Mouse (Mus musculus) MEL (cell line): ENCODE data around the gene Gon7. TPM values are rescaled to one million over a fixed set of nuclear protein-coding genes. Genes with fewer than 3 reads are reported as not detected.
A peak's percentile ranks its signal among the peaks of the same experiment; 100 is the strongest.

Source experiments
- DNase-seq: peaks from one replicate; pipeline ENCODE4 v3.0.0; 2011; ENCODE audit warnings: low read depth, low spot score
- H3K27ac ChIP-seq: 2 replicates; pipeline ENCODE4 v1.5.1; 2012; ENCODE audit warnings: low read depth, mild to moderate bottlenecking, control low read depth, low read length, moderate library complexity; ENCODE audit not compliant: control insufficient read depth
- H3K27me3 ChIP-seq, 2 experiments: fragments of 150-350 bp in 1 of 2; sonication (generic) in 1 of 2; 2 replicates each; pipeline ENCODE4 v1.6.1; 2012; ENCODE audit warnings: low read length in 2 of 2, mild to moderate bottlenecking in 2 of 2, improper control_type of control experiment in 1 of 2, moderate library complexity in 1 of 2; ENCODE audit not compliant: insufficient read depth in 2 of 2, control insufficient read depth in 1 of 2
- H3K36me3 ChIP-seq, 2 experiments: 2 replicates each; pipeline ENCODE4 v1.6.1; 2012 to 2014; ENCODE audit warnings: low read length in 2 of 2, improper control_type of control experiment in 1 of 2, inconsistent platforms in 1 of 2, mild to moderate bottlenecking in 1 of 2; ENCODE audit not compliant: insufficient read depth in 2 of 2, control insufficient read depth in 1 of 2
- H3K4me1 ChIP-seq, 2 experiments: fragments of 150-350 bp in 1 of 2; sonication (generic) in 1 of 2; 2 replicates each; pipeline ENCODE4 v1.6.1; 2012; ENCODE audit warnings: low read length in 2 of 2, improper control_type of control experiment in 1 of 2, mild to moderate bottlenecking in 1 of 2; ENCODE audit not compliant: insufficient read depth in 2 of 2, control insufficient read depth in 1 of 2
- H3K4me3 ChIP-seq, 2 experiments: fragments of 150-350 bp in 1 of 2; sonication (generic) in 1 of 2; 2 replicates each; pipeline ENCODE4 v1.5.1; 2012; ENCODE audit warnings: low read depth in 2 of 2, low read length in 2 of 2, mild to moderate bottlenecking in 2 of 2, moderate library complexity in 2 of 2, control low read depth in 1 of 2, improper control_type of control experiment in 1 of 2; ENCODE audit not compliant: control insufficient read depth in 1 of 2, insufficient read depth in 1 of 2
- H3K79me2 ChIP-seq: 2 replicates; pipeline ENCODE4 v1.6.1; 2012; ENCODE audit warnings: mild to moderate bottlenecking, low read length, moderate library complexity; ENCODE audit not compliant: control insufficient read depth, poor library complexity, insufficient read depth
- H3K9ac ChIP-seq: 2 replicates; pipeline ENCODE4 v1.6.1; 2012; ENCODE audit warnings: low read depth, mild to moderate bottlenecking, control low read depth, low read length, moderate library complexity; ENCODE audit not compliant: control insufficient read depth, poor library complexity, severe bottlenecking
- H3K9me3 ChIP-seq: fragments of 150-350 bp; sonication (generic); replicated peaks from 2 replicates; pipeline ENCODE4 v1.6.1; 2012; ENCODE audit warnings: mild to moderate bottlenecking, low read length, improper control_type of control experiment, moderate library complexity; ENCODE audit not compliant: insufficient read depth
- BHLHE40 ChIP-seq: IDR thresholded peaks from 2 replicates; pipeline ENCODE4 v1.6.1; 2012; ENCODE audit warnings: low read depth, mild to moderate bottlenecking, inconsistent platforms, low read length, improper control_type of control experiment, borderline replicate concordance
- CHD1 ChIP-seq: IDR thresholded peaks from 2 replicates; pipeline ENCODE4 v1.6.1; 2012; ENCODE audit warnings: low read depth, mild to moderate bottlenecking, inconsistent platforms, low read length, improper control_type of control experiment
- CHD2 ChIP-seq: IDR thresholded peaks from 2 replicates; pipeline ENCODE4 v1.6.1; 2011; ENCODE audit warnings: low read length, improper control_type of control experiment
- CTCF ChIP-seq, 3 experiments: IDR thresholded peaks in 2 of 3; conservative IDR thresholded peaks in 1 of 3; 2 replicates each; pipeline ENCODE4 v1.5.1; 2011 to 2012; ENCODE audit warnings: low read length in 3 of 3, low read depth in 2 of 3, mild to moderate bottlenecking in 2 of 3, improper control_type of control experiment in 1 of 3, inconsistent platforms in 1 of 3, mixed read lengths in 1 of 3, moderate library complexity in 1 of 3; ENCODE audit not compliant: control insufficient read depth in 1 of 3, insufficient read depth in 1 of 3, poor library complexity in 1 of 3, severe bottlenecking in 1 of 3
- ELF1 ChIP-seq: IDR thresholded peaks from 2 replicates; pipeline ENCODE4 v1.6.1; 2014; ENCODE audit warnings: low read depth, mild to moderate bottlenecking, inconsistent platforms, low read length, improper control_type of control experiment, moderate library complexity
- EP300 ChIP-seq, 2 experiments: IDR thresholded peaks; 2 replicates each; pipeline ENCODE4 v1.6.1; 2011; ENCODE audit warnings: improper control_type of control experiment in 2 of 2, low read length in 2 of 2, low read depth in 1 of 2, mild to moderate bottlenecking in 1 of 2
- ETS1 ChIP-seq: IDR thresholded peaks from 2 replicates; pipeline ENCODE4 v1.6.1; 2012; ENCODE audit warnings: low read depth, mild to moderate bottlenecking, inconsistent platforms, low read length, improper control_type of control experiment, moderate library complexity
- HCFC1 ChIP-seq: IDR thresholded peaks from 2 replicates; pipeline ENCODE4 v1.6.1; 2012; ENCODE audit warnings: low read depth, mild to moderate bottlenecking, inconsistent platforms, low read length, improper control_type of control experiment, moderate library complexity
- JUND ChIP-seq: IDR thresholded peaks from 2 replicates; pipeline ENCODE4 v1.6.1; 2011; ENCODE audit warnings: low read depth, mild to moderate bottlenecking, improper control_type of control experiment, low read length
- KAT2A ChIP-seq: conservative IDR thresholded peaks from 2 replicates; pipeline ENCODE4 v1.6.1; 2012; ENCODE audit warnings: low read depth, low read length, improper control_type of control experiment, inconsistent platforms
- MAZ ChIP-seq: IDR thresholded peaks from 2 replicates; pipeline ENCODE4 v1.6.1; 2012; ENCODE audit warnings: low read depth, mild to moderate bottlenecking, inconsistent platforms, low read length, improper control_type of control experiment
- MXI1 ChIP-seq: IDR thresholded peaks from 2 replicates; pipeline ENCODE4 v1.6.1; 2011; ENCODE audit warnings: mild to moderate bottlenecking, low read depth, low read length, improper control_type of control experiment
- MYC ChIP-seq: IDR thresholded peaks from 2 replicates; pipeline ENCODE4 v1.6.1; 2011; ENCODE audit warnings: low read depth, mild to moderate bottlenecking, low read length, improper control_type of control experiment, moderate library complexity
- NELFE ChIP-seq: IDR thresholded peaks from 2 replicates; pipeline ENCODE4 v1.6.1; 2011; ENCODE audit warnings: low read depth, low read length, improper control_type of control experiment
- NRF1 ChIP-seq: IDR thresholded peaks from 2 replicates; pipeline ENCODE4 v1.6.1; 2014; ENCODE audit warnings: low read depth, mild to moderate bottlenecking, inconsistent platforms, low read length, improper control_type of control experiment, moderate library complexity; ENCODE audit not compliant: poor library complexity, insufficient read depth, severe bottlenecking
- POLR2A ChIP-seq, 2 experiments: IDR thresholded peaks; 2 replicates each; pipeline ENCODE4 v1.6.1; 2011 to 2012; ENCODE audit warnings: low read length in 2 of 2, mild to moderate bottlenecking in 2 of 2, control low read depth in 1 of 2, improper control_type of control experiment in 1 of 2, low read depth in 1 of 2, moderate library complexity in 1 of 2; ENCODE audit not compliant: control insufficient read depth in 1 of 2, insufficient read depth in 1 of 2, poor library complexity in 1 of 2
- POLR2AphosphoS2 ChIP-seq: IDR thresholded peaks from 2 replicates; pipeline ENCODE4 v1.6.1; 2011; ENCODE audit warnings: low read length, improper control_type of control experiment
- RAD21 ChIP-seq: IDR thresholded peaks from 2 replicates; pipeline ENCODE4 v1.6.1; 2011; ENCODE audit warnings: mild to moderate bottlenecking, low read depth, low read length, improper control_type of control experiment
- SIN3A ChIP-seq: IDR thresholded peaks from 2 replicates; pipeline ENCODE4 v1.6.1; 2012; ENCODE audit warnings: low read length, improper control_type of control experiment, inconsistent platforms
- TBP ChIP-seq: IDR thresholded peaks from 2 replicates; pipeline ENCODE4 v1.8.0; 2011; ENCODE audit warnings: low read depth, low read length, improper control_type of control experiment
- USF1 ChIP-seq: IDR thresholded peaks from 2 replicates; pipeline ENCODE4 v1.6.1; 2014; ENCODE audit warnings: low read depth, mild to moderate bottlenecking, inconsistent platforms, low read length, improper control_type of control experiment, moderate library complexity
- ZC3H11A ChIP-seq: IDR thresholded peaks from 2 replicates; pipeline ENCODE4 v1.6.1; 2012; ENCODE audit warnings: low read depth, mild to moderate bottlenecking, inconsistent platforms, low read length, improper control_type of control experiment
- ZNF384 ChIP-seq: IDR thresholded peaks from 2 replicates; pipeline ENCODE4 v1.6.1; 2012; ENCODE audit warnings: low read depth, mild to moderate bottlenecking, inconsistent platforms, low read length, improper control_type of control experiment
- polyA plus RNA-seq, 2 experiments: library from polyadenylated mRNA; stranded (reverse) in 1 of 2; unstranded in 1 of 2; fragments of >175 nt in 1 of 2; fragments of >200 nt in 1 of 2; gene quantifications; 2 replicates each; pipeline versions ENCODE4 v1.2.1 to v1.2.4; 2012; ENCODE audit warnings: low replicate concordance in 2 of 2, low read depth in 1 of 2; ENCODE audit not compliant: insufficient read length in 2 of 2, insufficient read depth in 1 of 2, missing spikeins in 1 of 2
- total RNA-seq: library from RNA; depleted of rRNA; stranded (reverse); fragments of 300-350 nt; gene quantifications from 2 replicates; pipeline ENCODE4 v1.2.3, GENCODE M21; 2012

Gon7 gene
- total and polyA plus RNA-seq, 3 experiments: 31.3 to 129 (median 33.0) TPM

GRCm38 (mm10) chr12:102729855-102730797 is 27.5 kb downstream of the Gon7 start:
- H3K79me2 ChIP-seq: no peaks in the 10 kb centered on the region
- H3K4me3 ChIP-seq: peak overlapping the region; percentile 12 to 37; a peak in 2 of 4 replicates
- no peaks in the 10 kb centered on the region for H3K9me3 ChIP-seq
- DNase-seq: peak; percentile 91
- peaks cover 0 to 12% of the 10 kb centered on the region in 2 experiments; a peak in 2 of 4 replicates for H3K36me3 ChIP-seq
- 0 out of 2 replicates have a peak overlapping the region, but pooled peaks have one; percentile 30 for H3K9ac ChIP-seq
- peaks cover 0 to 29% of the 10 kb centered on the region in 2 experiments; a peak in 2 of 4 replicates for H3K4me1 ChIP-seq
- peak overlapping the region; percentile 55 for H3K27ac ChIP-seq
- H3K27me3 ChIP-seq: no peaks in the 10 kb centered on the region
- TF ChIP-seq ZC3H11A: no peak
- peak; percentile 73 for TF ChIP-seq SIN3A
- peak; percentile 51 for TF ChIP-seq NELFE
- no peak for TF ChIP-seq POLR2AphosphoS2
- TF ChIP-seq TBP: peak; percentile 19; the same call in 1 of the 2 replicates
- peak; percentile 56 for TF ChIP-seq HCFC1
- TF ChIP-seq POLR2A (IDR thresholded peaks at IDR 0.05; ENCODE audit: control insufficient read depth in 1 of 2, insufficient read depth in 1 of 2, low read depth in 1 of 2, low read length in 2 of 2, poor library complexity in 1 of 2): peak; percentile 46 to 66; a peak in 3 of 4 replicates
- peak; percentile 72 for TF ChIP-seq CHD2
- peak; percentile 84 for TF ChIP-seq ELF1
- peak; percentile 35; the same call in 1 of the 2 replicates for TF ChIP-seq MXI1
- no peak for TF ChIP-seq ETS1
- TF ChIP-seq MAZ: peak; percentile 58; the same call in 1 of the 2 replicates
- TF ChIP-seq EP300 (IDR thresholded peaks at IDR 0.05; ENCODE audit: low read depth in 1 of 2, low read length in 2 of 2): peak in 1 of 2 experiments; percentile 60; a peak in 2 of 4 replicates
- 0 out of 2 replicates have a peak, but pooled peaks have one; percentile 36 for TF ChIP-seq MYC
- TF ChIP-seq BHLHE40: 0 out of 2 replicates have a peak, but pooled peaks have one; percentile 6
- TF ChIP-seq USF1: no peak
- TF ChIP-seq, all 39 proteins: peak for 12

GRCm38 (mm10) chr12:102725761-102726175 is 31.8 kb downstream of the Gon7 start:
- H3K9me3 ChIP-seq: no peaks in the 10 kb centered on the region

More at GRCm38 (mm10) chr12:102725761-102726175, 31.8 kb downstream of the Gon7 start:
- DNase-seq: peak; percentile 56
- Histone ChIP-seq H3K27me3 (no peaks in the 10 kb centered on the region), H3K79me2 (no peaks in the 10 kb centered on the region), H3K36me3 (peaks cover 0 to 11% of the 10 kb centered on the region in 2 experiments; a peak in 2 of 4 replicates), H3K4me3 (no peak overlapping the region), H3K27ac (no peak overlapping the region), H3K4me1 (peaks cover 0 to 26% of the 10 kb centered on the region in 2 experiments; a peak in 2 of 4 replicates)
- no peak for TF ChIP-seq JUND
- TF ChIP-seq USF1: no peak
- TF ChIP-seq CHD1: no peak
- TF ChIP-seq CTCF (IDR thresholded peaks at IDR 0.05 in 2 of 3, conservative IDR thresholded peaks at IDR 0.05 in 1 of 3; ENCODE audit: control insufficient read depth in 1 of 3, insufficient read depth in 1 of 3, low read depth in 2 of 3, low read length in 3 of 3, poor library complexity in 1 of 3, severe bottlenecking in 1 of 3): no peak
- no peak for TF ChIP-seq ZNF384
- TF ChIP-seq ELF1: no peak
- TF ChIP-seq POLR2AphosphoS2: no peak
- TF ChIP-seq MYC: no peak
- TF ChIP-seq RAD21: no peak
- no peak for TF ChIP-seq NELFE
- no peak for TF ChIP-seq MXI1
- TF ChIP-seq KAT2A: no peak
- no peak for TF ChIP-seq NRF1
- TF ChIP-seq, all 39 proteins: peak for 0
- no peak overlapping the region for H3K9ac ChIP-seq
